Mouse (Mus musculus): ENCODE measurements around the gene Gm45234. TPM values are rescaled to one million over a fixed set of nuclear protein-coding genes. Genes with fewer than 3 reads are reported as not detected.

Gene Gm45234
- polyA plus RNA-seq, 1 experiment from 2014 or later = not detected

DNA sequence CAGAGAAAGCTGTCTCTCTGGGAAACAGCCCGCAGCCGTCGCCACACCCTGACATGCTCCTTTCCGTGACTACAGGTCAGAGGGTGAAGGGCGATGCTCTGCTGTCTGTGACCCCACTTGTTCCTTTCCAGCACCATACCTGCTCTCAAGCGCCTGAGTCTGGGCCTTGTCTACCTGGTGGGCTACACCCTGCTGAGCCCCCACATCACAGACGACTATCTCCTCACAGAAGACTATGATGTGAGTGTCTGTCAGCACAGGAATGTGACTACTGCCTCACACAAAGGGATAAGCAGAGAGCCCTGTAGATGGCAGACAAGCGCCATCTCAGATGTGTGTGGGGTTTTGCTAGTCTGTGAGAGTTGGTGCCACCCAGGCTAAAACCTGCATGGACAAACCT lies 54.5 kb downstream of the Gm45234 start:
- Histone ChIP-seq H3K27me3 (ENCODE audit: insufficient read depth, low read length) (no peaks in the 10 kb centered on the region), H3K36me3 (ENCODE audit: insufficient read depth, low read length) (peaks cover 54% of the 10 kb centered on the region)

DNA sequence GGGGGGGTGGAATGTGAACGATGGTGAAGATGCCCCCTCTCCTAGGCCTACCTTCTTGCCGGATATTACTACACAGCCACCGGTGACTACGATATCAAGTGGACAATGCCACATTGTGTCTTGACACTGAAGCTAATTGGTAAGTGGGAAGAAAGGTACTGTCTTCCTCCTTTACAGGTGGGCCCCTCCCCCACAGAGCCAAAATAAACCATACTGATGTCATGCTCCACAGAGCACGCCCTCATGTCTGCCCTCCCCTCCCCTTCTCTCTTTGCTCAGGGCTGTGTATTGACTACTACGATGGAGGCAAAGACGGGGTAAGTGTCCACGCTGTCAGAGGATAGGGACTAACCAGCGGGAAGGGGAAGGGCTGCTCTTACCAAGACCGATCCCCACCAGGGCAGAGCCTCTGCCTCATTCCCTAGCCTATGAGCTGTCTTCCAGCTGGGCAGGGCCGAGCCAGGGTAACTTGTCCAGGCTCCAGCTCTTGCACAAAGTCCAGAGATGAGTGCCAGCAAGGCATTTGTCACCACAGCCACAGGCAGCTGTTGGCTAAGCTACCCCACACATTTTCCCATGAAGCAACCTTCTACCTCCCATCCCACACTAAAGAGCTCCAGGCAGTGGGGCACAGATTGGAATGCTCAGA lies 55.7 kb downstream of the Gm45234 start:
- Histone ChIP-seq H3K27ac (peak overlapping the region; percentile 47; the same call in 1 of the 2 replicates), H3K4me1 (replicated peaks; ENCODE audit: insufficient read depth, low read length) (0 out of 2 replicates have a peak, but pooled peaks cover 10% of the 10 kb centered on the region), H3K36me3 (ENCODE audit: insufficient read depth, low read length) (peaks cover 49% of the 10 kb centered on the region), H3K27me3 (ENCODE audit: insufficient read depth, low read length) (no peaks in the 10 kb centered on the region), H3K9ac (ENCODE audit: low read depth, low read length) (no peak overlapping the region), H3K4me3 (replicated peaks; ENCODE audit: low read depth, low read length) (no peak overlapping the region), H3K9me3 (replicated peaks; ENCODE audit: low read length) (no peaks in the 10 kb centered on the region), H3K4me2 (ENCODE audit: low read length) (no peak overlapping the region)
- DNase-seq (ENCODE audit: low spot score) (no peak), ATAC-seq (replicated peaks; ENCODE audit: low FRiP score, low read depth) (peak; percentile 51; the same call in 1 of the 2 replicates)
- TF ChIP-seq CTCF (IDR thresholded peaks at IDR 0.05; ENCODE audit: low read depth) = no peak
- WGBS = 66% methylated on average over 11 of the region's 11 CpGs

More for the DNA sequence above, 54.5 kb downstream of the Gm45234 start:
- ATAC-seq (replicated peaks; ENCODE audit: low FRiP score, low read depth) (no peak), DNase-seq (ENCODE audit: low spot score) (no peak)
- Histone ChIP-seq H3K9ac (ENCODE audit: low read depth, low read length) (no peak overlapping the region), H3K27ac (no peak overlapping the region), H3K9me3 (replicated peaks; ENCODE audit: low read length) (no peaks in the 10 kb centered on the region), H3K4me3 (replicated peaks; ENCODE audit: low read depth, low read length) (no peak overlapping the region), H3K4me1 (replicated peaks; ENCODE audit: insufficient read depth, low read length) (0 out of 2 replicates have a peak, but pooled peaks cover 10% of the 10 kb centered on the region), H3K4me2 (ENCODE audit: low read length) (no peak overlapping the region)
- WGBS = 79% methylated on average over 8 of the region's 8 CpGs
- TF ChIP-seq CTCF (IDR thresholded peaks at IDR 0.05; ENCODE audit: low read depth) = peak; percentile 49; the same call in 1 of the 2 replicates

DNA sequence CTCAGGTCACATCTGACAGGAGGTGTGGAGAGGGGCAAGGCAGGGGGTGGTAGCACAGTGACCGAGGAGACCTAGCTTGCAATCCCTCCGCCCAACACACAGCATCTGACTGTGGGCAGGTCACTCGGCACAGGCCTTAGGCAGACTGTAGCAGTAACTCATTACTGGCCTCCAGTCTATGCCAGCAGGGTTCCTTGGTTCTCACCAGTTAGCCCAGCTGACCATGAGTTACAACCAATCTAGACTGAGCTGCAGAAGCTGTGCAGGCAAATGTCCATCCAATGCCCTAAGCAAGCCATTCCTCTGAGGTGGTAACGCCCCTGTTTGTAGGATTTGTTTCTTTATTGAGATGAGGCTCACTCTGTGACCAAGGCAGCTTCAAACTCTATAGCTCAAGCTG lies 56.5 kb downstream of the Gm45234 start:
- Histone ChIP-seq H3K4me3 (replicated peaks; ENCODE audit: low read depth, low read length) (no peak overlapping the region), H3K36me3 (ENCODE audit: insufficient read depth, low read length) (peaks cover 42% of the 10 kb centered on the region), H3K9ac (ENCODE audit: low read depth, low read length) (no peak overlapping the region), H3K4me1 (replicated peaks; ENCODE audit: insufficient read depth, low read length) (peaks cover 15% of the 10 kb centered on the region; the same call in 1 of the 2 replicates), H3K9me3 (replicated peaks; ENCODE audit: low read length) (no peaks in the 10 kb centered on the region), H3K4me2 (ENCODE audit: low read length) (no peak overlapping the region), H3K27ac (no peak overlapping the region), H3K27me3 (ENCODE audit: insufficient read depth, low read length) (no peaks in the 10 kb centered on the region)
- ATAC-seq (replicated peaks; ENCODE audit: low FRiP score, low read depth) = no peak
- no peak for TF ChIP-seq CTCF (IDR thresholded peaks at IDR 0.05; ENCODE audit: low read depth)
- WGBS = 84% methylated on average over 4 of the region's 4 CpGs
- no peak for DNase-seq (ENCODE audit: low spot score)

DNA sequence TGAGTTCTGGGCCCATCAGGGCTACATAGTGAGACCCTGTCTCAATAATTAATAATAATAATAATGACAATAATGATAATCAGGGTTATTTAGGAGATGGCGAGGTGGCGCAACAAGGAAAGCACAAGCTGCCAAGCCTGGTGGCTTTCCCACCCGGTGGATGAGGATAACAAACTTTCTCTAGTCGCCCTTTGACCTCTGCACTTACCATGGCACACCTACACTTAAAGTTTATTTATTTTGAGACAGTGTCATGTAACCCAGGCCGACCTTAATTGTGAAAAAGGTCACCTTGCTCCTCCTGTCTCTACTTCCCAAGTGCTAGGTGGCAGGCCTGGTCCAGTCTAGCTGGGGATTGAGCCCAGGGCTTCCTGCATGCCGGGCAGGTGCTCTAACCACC lies 57.1 kb downstream of the Gm45234 start:
- H3K27ac ChIP-seq = no peak overlapping the region
- H3K9me3 ChIP-seq (replicated peaks; ENCODE audit: low read length) = no peaks in the 10 kb centered on the region
- 69% methylated on average over 6 of the region's 6 CpGs for WGBS
- no peak for TF ChIP-seq CTCF (IDR thresholded peaks at IDR 0.05; ENCODE audit: low read depth)
- ATAC-seq (replicated peaks; ENCODE audit: low FRiP score, low read depth) = no peak
- H3K4me2 ChIP-seq (ENCODE audit: low read length) = no peak overlapping the region
- peaks cover 21% of the 10 kb centered on the region for H3K4me1 ChIP-seq (replicated peaks; ENCODE audit: insufficient read depth, low read length)
- no peak for DNase-seq (ENCODE audit: low spot score)
- peaks cover 37% of the 10 kb centered on the region for H3K36me3 ChIP-seq (ENCODE audit: insufficient read depth, low read length)
- H3K9ac ChIP-seq (ENCODE audit: low read depth, low read length) = no peak overlapping the region
- H3K27me3 ChIP-seq (ENCODE audit: insufficient read depth, low read length) = no peaks in the 10 kb centered on the region
- H3K4me3 ChIP-seq (replicated peaks; ENCODE audit: low read depth, low read length) = no peak overlapping the region

DNA sequence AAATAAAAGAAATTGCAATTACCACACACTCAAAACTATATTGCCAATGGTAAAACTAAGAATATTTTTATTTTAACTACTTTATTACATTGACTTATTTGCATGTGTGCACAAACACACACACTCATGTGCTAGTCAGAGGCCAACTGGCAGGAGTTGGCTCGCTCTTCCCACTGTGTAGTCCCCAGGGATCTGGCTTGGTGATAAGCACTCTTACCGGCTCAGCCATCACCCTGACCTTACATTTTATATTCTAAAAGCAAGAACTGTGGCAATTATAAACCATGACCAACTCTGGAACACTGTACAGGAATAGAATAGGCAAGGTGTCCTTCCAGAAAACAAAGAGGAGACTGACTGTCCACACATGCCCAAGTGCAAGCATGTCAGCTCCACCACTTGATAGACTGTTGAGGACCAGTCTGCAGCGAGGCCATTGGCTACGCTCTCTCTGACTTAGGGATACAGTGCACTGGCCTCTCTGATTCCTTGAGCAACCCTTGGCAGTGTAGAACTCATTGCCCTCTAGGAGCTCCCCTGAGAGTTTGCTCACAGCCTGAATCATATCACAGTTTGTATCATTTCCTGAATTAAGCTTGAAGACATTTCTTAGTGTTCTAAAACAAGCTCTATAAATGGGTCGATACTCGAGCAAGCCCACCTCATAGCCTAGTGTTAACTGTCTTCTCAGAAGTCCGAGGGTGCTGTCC lies 59.2 kb downstream of the Gm45234 start:
- no peak for DNase-seq (ENCODE audit: low spot score)
- no peak for ATAC-seq (replicated peaks; ENCODE audit: low FRiP score, low read depth)
- H3K9ac ChIP-seq (ENCODE audit: low read depth, low read length) = no peak overlapping the region
- no peak for TF ChIP-seq CTCF (IDR thresholded peaks at IDR 0.05; ENCODE audit: low read depth)
- 87% methylated on average over 7 of the region's 7 CpGs for whole genome bisulfite sequencing
- H3K27ac ChIP-seq = no peak overlapping the region
- H3K4me1 ChIP-seq (replicated peaks; ENCODE audit: insufficient read depth, low read length) = peaks cover 33% of the 10 kb centered on the region
- peaks cover 21% of the 10 kb centered on the region; the same call in 1 of the 2 replicates for H3K36me3 ChIP-seq (ENCODE audit: insufficient read depth, low read length)
- H3K4me2 ChIP-seq (ENCODE audit: low read length) = no peak overlapping the region
- no peaks in the 10 kb centered on the region for H3K27me3 ChIP-seq (ENCODE audit: insufficient read depth, low read length)
- no peak overlapping the region for H3K4me3 ChIP-seq (replicated peaks; ENCODE audit: low read depth, low read length)
- no peaks in the 10 kb centered on the region for H3K9me3 ChIP-seq (replicated peaks; ENCODE audit: low read length)

DNA sequence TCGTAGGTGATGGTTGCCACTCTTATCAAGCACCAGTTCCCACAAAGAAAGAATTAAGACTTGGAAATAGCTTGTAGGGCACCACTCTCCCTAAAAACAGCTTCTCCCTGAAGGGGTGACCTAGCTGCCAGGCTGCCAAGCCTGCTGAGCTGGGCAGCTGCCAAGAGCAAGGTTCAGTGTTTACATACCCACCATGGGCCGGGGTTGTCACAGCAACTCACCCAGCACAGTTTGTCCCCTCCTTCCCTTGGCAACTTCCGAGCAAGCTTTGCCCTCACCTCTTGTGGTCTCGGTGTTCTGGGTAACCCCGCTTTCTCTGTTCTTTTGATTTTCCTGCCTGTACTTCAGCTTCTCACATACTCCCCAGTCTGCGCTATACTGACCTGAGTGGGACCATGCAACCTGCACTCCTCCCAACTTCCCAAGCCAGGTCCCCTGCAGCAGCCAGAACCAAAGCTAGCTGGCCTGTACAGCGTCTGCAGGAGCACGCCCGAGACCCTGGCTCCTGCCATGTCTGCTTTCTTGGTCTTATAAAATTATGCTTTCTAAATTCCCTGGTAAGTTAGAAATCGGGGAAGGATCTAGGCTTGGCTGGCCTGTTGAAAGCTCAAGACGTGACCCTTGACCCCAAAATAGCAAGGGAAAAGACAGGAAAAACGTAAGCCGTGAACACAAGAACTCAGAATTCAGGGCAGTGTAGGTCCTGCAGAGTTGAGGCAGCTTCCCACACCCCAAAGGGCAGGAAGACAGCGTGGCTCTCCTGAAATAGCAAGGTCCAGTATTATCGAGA lies 61.5 kb downstream of the Gm45234 start:
- Histone ChIP-seq H3K4me1 (replicated peaks; ENCODE audit: insufficient read depth, low read length) (peaks cover 24% of the 10 kb centered on the region), H3K4me3 (replicated peaks; ENCODE audit: low read depth, low read length) (no peak overlapping the region), H3K9me3 (replicated peaks; ENCODE audit: low read length) (no peaks in the 10 kb centered on the region), H3K9ac (ENCODE audit: low read depth, low read length) (0 out of 2 replicates have a peak overlapping the region, but pooled peaks have one; percentile 40), H3K4me2 (ENCODE audit: low read length) (peak overlapping the region; percentile 7; the same call in 1 of the 2 replicates), H3K36me3 (ENCODE audit: insufficient read depth, low read length) (peaks cover 12% of the 10 kb centered on the region; the same call in 1 of the 2 replicates), H3K27me3 (ENCODE audit: insufficient read depth, low read length) (no peaks in the 10 kb centered on the region), H3K27ac (peak overlapping the region; percentile 86)
- TF ChIP-seq CTCF (IDR thresholded peaks at IDR 0.05; ENCODE audit: low read depth) = no peak
- WGBS = 53% methylated on average over 15 of the region's 15 CpGs
- DNase-seq (ENCODE audit: low spot score) (peak; percentile 64), ATAC-seq (replicated peaks; ENCODE audit: low FRiP score, low read depth) (peak; percentile 72)
